Mouse (Mus musculus): ENCODE measurements around the gene Shroom2. TPM values are rescaled to one million over a fixed set of nuclear protein-coding genes. Genes with fewer than 3 reads are reported as not detected.
"Not testable (repeated sequence)": the region's sequence is repeated elsewhere in the genome, so short reads cannot be mapped to it uniquely, and the experiment has no call there.

Gene Shroom2
- polyA plus RNA-seq, 1 experiment from 2014 or later: 5.8 TPM

DNA sequence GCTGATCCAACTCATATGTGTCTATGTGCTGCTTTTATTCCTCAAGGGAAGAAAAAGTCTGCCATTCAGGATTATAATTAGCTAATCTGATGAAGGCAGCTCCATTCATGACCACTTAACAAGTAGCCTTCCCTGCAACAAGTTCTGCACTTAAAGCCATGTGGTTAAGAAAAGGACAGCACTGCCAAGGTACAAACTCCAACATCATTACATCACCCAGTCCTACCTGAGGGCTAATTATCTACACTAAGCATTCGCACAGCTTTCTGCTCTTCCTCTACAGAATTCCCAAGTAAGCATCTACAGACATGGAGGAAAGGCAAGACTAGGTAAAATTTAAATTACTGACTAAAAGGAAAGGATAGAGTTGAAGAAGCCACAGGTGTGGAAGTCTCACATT, 13.4 kb downstream of the Shroom2 start:
- H3K9me3 ChIP-seq: no peaks in the 10 kb centered on the region
- H3K36me3 ChIP-seq: no peaks in the 10 kb centered on the region
- no peak overlapping the region for H3K9ac ChIP-seq
- WGBS: 90% methylated on average over 1 of the region's 1 CpGs
- H3K4me3 ChIP-seq: no peak overlapping the region
- no peak for ATAC-seq (ENCODE audit: insufficient number of reproducible peaks, low FRiP score, low TSS enrichment, low read depth)
- no peaks in the 10 kb centered on the region for H3K27me3 ChIP-seq
- H3K4me2 ChIP-seq: no peak overlapping the region
- H3K27ac ChIP-seq: no peak overlapping the region
- no peaks in the 10 kb centered on the region for H3K4me1 ChIP-seq

DNA sequence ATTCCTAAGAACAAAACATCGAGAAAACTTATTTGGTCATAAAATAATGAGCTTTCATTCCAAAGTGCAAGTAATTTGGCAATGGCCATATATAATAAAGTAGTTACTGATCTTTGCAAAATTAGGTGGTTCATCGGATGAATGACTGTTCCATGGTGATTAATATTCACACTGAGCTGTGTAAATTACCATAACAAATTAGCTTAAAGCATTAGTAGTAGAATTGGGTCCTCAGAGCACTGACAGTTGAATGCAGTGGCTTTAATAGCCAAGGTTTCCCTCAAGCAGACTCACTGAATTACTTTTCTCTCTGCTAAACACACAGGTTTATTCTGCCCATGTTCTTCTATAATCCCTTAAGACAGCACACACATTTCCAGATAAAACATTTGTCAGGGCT, 23.3 kb downstream of the Shroom2 start:
- Histone ChIP-seq H3K4me2 (no peak overlapping the region), H3K4me3 (no peak overlapping the region), H3K9me3 (no peaks in the 10 kb centered on the region), H3K4me1 (no peaks in the 10 kb centered on the region), H3K27me3 (peaks cover 5% of the 10 kb centered on the region), H3K27ac (no peak overlapping the region), H3K36me3 (no peaks in the 10 kb centered on the region), H3K9ac (no peak overlapping the region)
- no peak for ATAC-seq (ENCODE audit: insufficient number of reproducible peaks, low FRiP score, low TSS enrichment, low read depth)
- WGBS: 78% methylated on average over 2 of the region's 2 CpGs

DNA sequence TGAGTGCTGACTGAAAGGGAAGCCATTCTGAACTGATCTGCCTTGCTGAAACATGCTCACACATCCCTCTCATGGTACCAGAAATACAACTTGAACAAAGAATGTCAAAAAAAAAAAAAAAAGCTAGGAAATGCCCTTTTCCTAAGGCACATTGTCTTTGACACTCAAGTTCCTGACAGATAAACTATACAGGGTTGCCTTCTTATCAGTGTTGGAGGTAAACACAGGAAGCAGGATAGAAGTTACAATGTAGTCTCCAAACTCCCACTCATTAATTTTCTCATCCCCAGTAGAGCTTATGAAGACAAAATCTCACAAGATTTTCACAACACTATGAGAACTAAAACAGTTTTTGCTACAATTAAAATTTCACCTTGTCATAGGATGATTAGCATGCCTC, 25.6 kb downstream of the Shroom2 start:
- Histone ChIP-seq H3K4me1 (no peaks in the 10 kb centered on the region), H3K4me3 (no peak overlapping the region), H3K4me2 (no peak overlapping the region), H3K27ac (no peak overlapping the region), H3K9ac (no peak overlapping the region), H3K36me3 (no peaks in the 10 kb centered on the region), H3K27me3 (peaks cover 5% of the 10 kb centered on the region), H3K9me3 (no peaks in the 10 kb centered on the region)
- ATAC-seq (ENCODE audit: insufficient number of reproducible peaks, low FRiP score, low TSS enrichment, low read depth): no peak

GRCm38 (mm10) chrX:152738759-152739368, 30.4 kb downstream of the Shroom2 start:
- no peak for ATAC-seq (ENCODE audit: insufficient number of reproducible peaks, low FRiP score, low TSS enrichment, low read depth)
- Histone ChIP-seq H3K9me3 (no peaks in the 10 kb centered on the region), H3K9ac (no peak overlapping the region), H3K4me1 (no peaks in the 10 kb centered on the region), H3K36me3 (no peaks in the 10 kb centered on the region), H3K27me3 (peaks cover 4% of the 10 kb centered on the region), H3K4me2 (no peak overlapping the region), H3K27ac (no peak overlapping the region), H3K4me3 (no peak overlapping the region)
- 70% methylated on average over 4 of the region's 4 CpGs for WGBS

- Histone ChIP-seq H3K36me3 (no peaks in the 10 kb centered on the region), H3K4me2 (no peak overlapping the region), H3K4me3 (no peak overlapping the region), H3K9me3 (no peaks in the 10 kb centered on the region), H3K9ac (no peak overlapping the region), H3K27me3 (peaks cover 4% of the 10 kb centered on the region), H3K4me1 (no peaks in the 10 kb centered on the region), H3K27ac (no peak overlapping the region)
- ATAC-seq (ENCODE audit: insufficient number of reproducible peaks, low FRiP score, low TSS enrichment, low read depth): no peak
- 64% methylated on average over 2 of the region's 2 CpGs for WGBS
Measured at GRCm38 (mm10) chrX:152738191-152738590, 31.1 kb downstream of the Shroom2 start.

DNA sequence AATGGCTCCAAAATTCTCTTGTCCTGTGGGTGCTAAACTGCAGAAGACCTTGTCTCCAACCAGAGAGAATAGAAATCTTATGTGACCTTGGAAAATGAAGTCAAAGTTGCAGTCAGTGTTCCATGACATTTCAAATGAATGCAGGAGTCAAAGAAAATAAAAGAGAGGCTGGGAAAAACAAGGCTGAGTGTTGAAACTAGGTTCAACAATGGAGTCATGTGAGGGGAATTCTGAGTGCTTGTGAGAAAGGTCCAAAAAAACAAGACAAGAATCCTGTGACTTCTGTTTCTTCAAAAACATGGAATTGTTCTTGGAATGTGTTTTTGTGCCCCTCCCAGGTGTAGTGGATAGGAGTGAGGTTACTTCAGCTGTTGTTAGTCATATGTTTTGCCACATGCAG, 34.0 kb downstream of the Shroom2 start:
- no peaks in the 10 kb centered on the region for H3K36me3 ChIP-seq
- no peak overlapping the region for H3K4me2 ChIP-seq
- no peak for ATAC-seq (ENCODE audit: insufficient number of reproducible peaks, low FRiP score, low TSS enrichment, low read depth)
- H3K9ac ChIP-seq: no peak overlapping the region
- no peak overlapping the region for H3K27ac ChIP-seq
- H3K4me1 ChIP-seq: no peaks in the 10 kb centered on the region
- H3K27me3 ChIP-seq: peaks cover 4% of the 10 kb centered on the region; the same call in 1 of the 2 replicates
- no peak overlapping the region for H3K4me3 ChIP-seq
- no peaks in the 10 kb centered on the region for H3K9me3 ChIP-seq

DNA sequence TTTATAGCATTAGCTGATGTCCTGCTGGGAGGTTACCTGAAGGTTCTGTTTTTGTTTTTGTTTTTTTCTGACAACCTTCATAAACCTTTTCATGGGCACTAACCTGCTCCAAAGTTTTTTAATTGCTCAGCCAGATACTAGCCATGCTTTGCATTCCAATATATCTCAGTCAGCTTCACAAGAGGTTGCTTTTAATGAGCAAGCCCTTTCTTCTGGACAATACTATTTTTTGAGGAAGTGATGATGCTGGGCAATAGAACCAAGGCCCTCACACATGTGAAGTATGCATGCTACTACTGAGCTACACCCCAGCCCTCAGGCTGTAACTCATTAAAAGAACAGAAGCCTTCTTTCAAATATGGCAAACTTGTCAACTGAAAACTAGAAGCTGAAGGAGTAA, 52.6 kb downstream of the Shroom2 start:
- Histone ChIP-seq H3K9me3 (no peaks in the 10 kb centered on the region), H3K27me3 (no peaks in the 10 kb centered on the region), H3K4me1 (no peaks in the 10 kb centered on the region), H3K4me2 (no peak overlapping the region), H3K36me3 (no peaks in the 10 kb centered on the region), H3K9ac (no peak overlapping the region), H3K4me3 (no peak overlapping the region), H3K27ac (no peak overlapping the region)
- ATAC-seq (ENCODE audit: insufficient number of reproducible peaks, low FRiP score, low TSS enrichment, low read depth): no peak

- not testable (repeated sequence) for ATAC-seq (ENCODE audit: insufficient number of reproducible peaks, low FRiP score, low TSS enrichment, low read depth); H3K4me2 ChIP-seq; H3K27ac ChIP-seq; H3K36me3 ChIP-seq; H3K9me3 ChIP-seq; H3K27me3 ChIP-seq; H3K4me1 ChIP-seq; H3K9ac ChIP-seq; H3K4me3 ChIP-seq
- WGBS: 54% methylated on average over 2 of the region's 2 CpGs
Measured at GRCm38 (mm10) chrX:152710715-152711114, 58.5 kb downstream of the Shroom2 start.

DNA sequence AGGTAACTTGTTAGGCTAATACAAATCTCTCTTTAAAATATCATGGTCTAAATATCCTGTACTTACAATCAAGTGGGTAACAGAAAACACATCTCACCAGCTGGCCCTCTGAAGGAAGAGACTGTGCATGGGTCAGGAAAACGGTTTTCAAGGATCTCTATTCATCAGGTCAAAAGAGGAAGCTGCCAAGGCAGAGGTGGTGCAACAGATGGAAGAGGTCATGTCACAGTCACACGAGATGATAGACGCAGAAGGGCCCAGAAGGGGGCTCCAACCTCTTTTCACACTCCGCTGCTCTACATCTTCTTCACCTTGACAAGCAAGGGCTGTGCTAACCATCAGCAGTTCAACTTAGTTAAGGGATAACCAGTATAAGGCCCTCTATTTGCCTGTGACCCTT, 60.9 kb downstream of the Shroom2 start:
- Histone ChIP-seq H3K4me2 (no peak overlapping the region), H3K9me3 (no peaks in the 10 kb centered on the region), H3K4me3 (no peak overlapping the region), H3K27ac (no peak overlapping the region), H3K4me1 (no peaks in the 10 kb centered on the region), H3K9ac (no peak overlapping the region), H3K36me3 (no peaks in the 10 kb centered on the region), H3K27me3 (peaks cover 10% of the 10 kb centered on the region; the same call in 1 of the 2 replicates)
- WGBS: 52% methylated on average over 4 of the region's 4 CpGs
- no peak for ATAC-seq (ENCODE audit: insufficient number of reproducible peaks, low FRiP score, low TSS enrichment, low read depth)

- H3K4me1 ChIP-seq: no peaks in the 10 kb centered on the region
- H3K27me3 ChIP-seq: peaks cover 10% of the 10 kb centered on the region; the same call in 1 of the 2 replicates
- no peak overlapping the region for H3K4me2 ChIP-seq
- H3K36me3 ChIP-seq: no peaks in the 10 kb centered on the region
- H3K27ac ChIP-seq: no peak overlapping the region
- 23% methylated on average over 3 of the region's 3 CpGs for WGBS
- H3K9me3 ChIP-seq: no peaks in the 10 kb centered on the region
- H3K4me3 ChIP-seq: no peak overlapping the region
- ATAC-seq (ENCODE audit: insufficient number of reproducible peaks, low FRiP score, low TSS enrichment, low read depth): no peak
- no peak overlapping the region for H3K9ac ChIP-seq
Measured at GRCm38 (mm10) chrX:152705397-152705796, 63.9 kb downstream of the Shroom2 start.

DNA sequence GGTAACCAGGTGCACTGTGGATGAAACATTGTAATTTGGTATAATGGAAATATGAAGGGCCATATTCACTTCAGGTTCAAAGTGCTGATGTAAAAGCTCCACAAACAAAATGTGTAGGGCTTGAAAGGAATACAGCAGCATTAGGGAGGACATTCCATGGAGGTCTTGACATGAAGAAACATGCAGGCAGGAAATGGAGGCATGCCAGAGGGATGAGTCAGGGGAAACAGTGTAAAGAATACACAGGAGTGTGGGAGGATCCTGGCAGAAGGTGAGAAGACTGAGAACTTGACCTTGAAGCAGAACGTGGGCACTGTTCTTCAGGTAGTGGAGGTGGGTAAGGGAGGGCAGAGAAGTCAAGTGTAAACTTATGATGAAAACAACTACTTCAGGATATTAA, 65.6 kb downstream of the Shroom2 start:
- Histone ChIP-seq H3K27ac (no peak overlapping the region), H3K27me3 (peaks cover 6% of the 10 kb centered on the region; the same call in 1 of the 2 replicates), H3K36me3 (no peaks in the 10 kb centered on the region), H3K9me3 (no peaks in the 10 kb centered on the region), H3K4me3 (no peak overlapping the region), H3K4me1 (no peaks in the 10 kb centered on the region), H3K4me2 (no peak overlapping the region), H3K9ac (no peak overlapping the region)
- 54% methylated on average over 1 of the region's 1 CpGs for WGBS
- ATAC-seq (ENCODE audit: insufficient number of reproducible peaks, low FRiP score, low TSS enrichment, low read depth): no peak

GRCm38 (mm10) chrX:152701679-152702078, 67.6 kb downstream of the Shroom2 start:
- 74% methylated on average over 3 of the region's 3 CpGs for WGBS
- ATAC-seq (ENCODE audit: insufficient number of reproducible peaks, low FRiP score, low TSS enrichment, low read depth): no peak
- H3K36me3 ChIP-seq: no peaks in the 10 kb centered on the region
- H3K4me3 ChIP-seq: no peak overlapping the region
- H3K9me3 ChIP-seq: no peaks in the 10 kb centered on the region
- no peak overlapping the region for H3K4me2 ChIP-seq
- H3K27ac ChIP-seq: no peak overlapping the region
- H3K4me1 ChIP-seq: no peaks in the 10 kb centered on the region
- no peak overlapping the region for H3K9ac ChIP-seq
- H3K27me3 ChIP-seq: peaks cover 3% of the 10 kb centered on the region; the same call in 1 of the 2 replicates

DNA sequence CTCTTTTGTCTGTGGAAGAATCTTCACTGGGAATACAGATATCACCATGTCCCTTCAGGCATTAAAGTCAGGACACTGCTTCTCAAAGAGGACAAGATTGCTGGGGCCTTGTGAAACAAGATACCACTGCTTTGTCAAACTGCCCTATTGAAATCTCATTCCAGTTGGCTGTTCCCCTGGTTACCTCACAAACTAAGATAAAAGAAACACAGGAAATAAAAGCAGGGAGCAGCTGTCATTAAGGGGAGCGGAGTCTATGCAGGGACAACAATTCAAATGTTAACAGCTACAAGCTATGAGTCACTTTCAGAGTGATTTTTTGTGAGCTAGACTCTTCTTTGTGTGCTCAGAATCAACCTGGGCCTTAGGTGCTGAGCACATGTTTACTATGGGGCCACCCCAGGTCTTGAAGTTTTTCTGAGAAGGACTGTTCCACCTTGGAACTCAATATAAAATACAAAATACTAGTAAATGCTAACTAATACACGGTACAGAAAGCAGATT, 78.4 kb downstream of the Shroom2 start:
- WGBS: 57% methylated on average over 2 of the region's 2 CpGs
- H3K9me3 ChIP-seq: no peaks in the 10 kb centered on the region
- H3K4me2 ChIP-seq: no peak overlapping the region
- H3K9ac ChIP-seq: no peak overlapping the region
- H3K27ac ChIP-seq: no peak overlapping the region
- H3K27me3 ChIP-seq: 0 out of 2 replicates have a peak, but pooled peaks cover 5% of the 10 kb centered on the region
- no peaks in the 10 kb centered on the region for H3K36me3 ChIP-seq
- ATAC-seq (ENCODE audit: insufficient number of reproducible peaks, low FRiP score, low TSS enrichment, low read depth): no peak
- no peak overlapping the region for H3K4me3 ChIP-seq
- H3K4me1 ChIP-seq: no peaks in the 10 kb centered on the region

Measured in limb, embryonic 15.5 days (tissue).